Mouse (Mus musculus) embryonic facial prominence, embryonic 15.5 days (tissue): Measurements from ENCODE around the gene Pam. TPM values are rescaled to one million over a fixed set of nuclear protein-coding genes. Genes with fewer than 3 reads are reported as not detected.

Experiments used
- ATAC-seq: fragments of 200-750 bp; cut with Nextera tagmentation; 2 replicates; pipeline ENCODE4 v1.8.0; 2017; ENCODE audit warnings: low read depth, moderate TSS enrichment; ENCODE audit not compliant: insufficient number of reproducible peaks, low FRiP score, low TSS enrichment
- H3K27ac ChIP-seq: fragments of 300-500 bp; sonication (generic); replicated peaks from 2 replicates; pipeline ENCODE4 v1.5.1; 2015; ENCODE audit warnings: mild to moderate bottlenecking, inconsistent platforms
- H3K27me3 ChIP-seq: fragments of 300-500 bp; sonication (generic); 2 replicates; pipeline ENCODE4 v1.6.1; 2015; ENCODE audit warnings: inconsistent platforms
- H3K36me3 ChIP-seq: fragments of 300-500 bp; sonication (generic); 2 replicates; pipeline ENCODE4 v1.6.1; 2015; ENCODE audit warnings: mild to moderate bottlenecking, inconsistent platforms
- H3K4me1 ChIP-seq: fragments of 300-500 bp; sonication (generic); 2 replicates; pipeline ENCODE4 v1.6.1; 2015; ENCODE audit warnings: inconsistent platforms
- H3K4me2 ChIP-seq: fragments of 300-500 bp; sonication (generic); replicated peaks from 2 replicates; pipeline ENCODE4 v1.6.1; 2015; ENCODE audit warnings: mild to moderate bottlenecking, inconsistent platforms
- H3K4me3 ChIP-seq: fragments of 300-500 bp; sonication (generic); replicated peaks from 2 replicates; pipeline ENCODE4 v1.5.1; 2015; ENCODE audit warnings: mild to moderate bottlenecking, inconsistent platforms
- H3K9ac ChIP-seq: fragments of 300-500 bp; sonication (generic); 2 replicates; pipeline ENCODE4 v1.6.1; 2015; ENCODE audit warnings: inconsistent platforms
- H3K9me3 ChIP-seq: fragments of 300-500 bp; sonication (generic); replicated peaks from 2 replicates; pipeline ENCODE4 v1.6.1; 2016; ENCODE audit warnings: inconsistent platforms
- WGBS: fragments of 180-500 bp; shearing (Covaris S2); methylation state at CpG from one replicate; pipeline ENCODE4 v1.1.7; 2015; 5-methylcytosine and 5-hydroxymethylcytosine counted together
- polyA plus RNA-seq: library from polyadenylated mRNA; unstranded; fragments of >200 nt; fragmentation: Nextera tagmentation; extraction: Ambion mirVana; gene quantifications from 2 replicates; pipeline ENCODE4 v1.2.1, GENCODE M21; 2015

Gene Pam
- polyA plus RNA-seq, 1 experiment from 2014 or later = 54.5 TPM

GRCm38 (mm10) chr1:97754392-97754791, 341.1 kb downstream of the Pam start:
- Histone ChIP-seq H3K4me2 (no peak overlapping the region), H3K4me3 (no peak overlapping the region), H3K36me3 (peaks cover 23% of the 10 kb centered on the region), H3K27ac (no peak overlapping the region), H3K27me3 (no peaks in the 10 kb centered on the region), H3K9me3 (no peaks in the 10 kb centered on the region), H3K9ac (no peak overlapping the region), H3K4me1 (no peaks in the 10 kb centered on the region)
- no peak for ATAC-seq
- WGBS = 88% methylated on average over 4 of the region's 4 CpGs

GRCm38 (mm10) chr1:97753216-97753615, 342.2 kb downstream of the Pam start:
- Histone ChIP-seq H3K9me3 (no peaks in the 10 kb centered on the region), H3K36me3 (peaks cover 25% of the 10 kb centered on the region), H3K4me3 (no peak overlapping the region), H3K4me1 (no peaks in the 10 kb centered on the region), H3K27me3 (no peaks in the 10 kb centered on the region), H3K27ac (no peak overlapping the region), H3K9ac (no peak overlapping the region), H3K4me2 (no peak overlapping the region)
- no peak for ATAC-seq

GRCm38 (mm10) chr1:97748163-97748562, 347.3 kb downstream of the Pam start:
- H3K36me3 ChIP-seq = peaks cover 32% of the 10 kb centered on the region
- ATAC-seq = no peak
- 95% methylated on average over 3 of the region's 3 CpGs for WGBS
- no peaks in the 10 kb centered on the region for H3K9me3 ChIP-seq
- no peak overlapping the region for H3K4me2 ChIP-seq
- no peak overlapping the region for H3K4me3 ChIP-seq
- H3K9ac ChIP-seq = no peak overlapping the region
- no peak overlapping the region for H3K27ac ChIP-seq
- no peaks in the 10 kb centered on the region for H3K4me1 ChIP-seq
- H3K27me3 ChIP-seq = no peaks in the 10 kb centered on the region

- WGBS = 95% methylated on average over 7 of the region's 7 CpGs
- no peaks in the 10 kb centered on the region for H3K4me1 ChIP-seq
- H3K36me3 ChIP-seq = peaks cover 36% of the 10 kb centered on the region
- H3K27ac ChIP-seq = no peak overlapping the region
- H3K9ac ChIP-seq = no peak overlapping the region
- no peak overlapping the region for H3K4me3 ChIP-seq
- H3K4me2 ChIP-seq = no peak overlapping the region
- no peak for ATAC-seq
- H3K27me3 ChIP-seq = no peaks in the 10 kb centered on the region
- H3K9me3 ChIP-seq = no peaks in the 10 kb centered on the region
Measured at GRCm38 (mm10) chr1:97746261-97746660, 349.2 kb downstream of the Pam start.

- H3K9me3 ChIP-seq = no peaks in the 10 kb centered on the region
- no peak for ATAC-seq
- no peak overlapping the region for H3K4me2 ChIP-seq
- no peaks in the 10 kb centered on the region for H3K27me3 ChIP-seq
- H3K27ac ChIP-seq = no peak overlapping the region
- no peaks in the 10 kb centered on the region for H3K4me1 ChIP-seq
- no peak overlapping the region for H3K9ac ChIP-seq
- H3K4me3 ChIP-seq = no peak overlapping the region
- 88% methylated on average over 4 of the region's 4 CpGs for WGBS
- peaks cover 34% of the 10 kb centered on the region for H3K36me3 ChIP-seq
Measured at GRCm38 (mm10) chr1:97745712-97746111, 349.7 kb downstream of the Pam start.
